Mouse (Mus musculus): ENCODE results near the gene Epsti1.

Epsti1 gene

GRCm38 (mm10) chr14:77925414-77925813 lies 21.4 kb downstream of the Epsti1 start:
- DNase-seq = no peak

DNA sequence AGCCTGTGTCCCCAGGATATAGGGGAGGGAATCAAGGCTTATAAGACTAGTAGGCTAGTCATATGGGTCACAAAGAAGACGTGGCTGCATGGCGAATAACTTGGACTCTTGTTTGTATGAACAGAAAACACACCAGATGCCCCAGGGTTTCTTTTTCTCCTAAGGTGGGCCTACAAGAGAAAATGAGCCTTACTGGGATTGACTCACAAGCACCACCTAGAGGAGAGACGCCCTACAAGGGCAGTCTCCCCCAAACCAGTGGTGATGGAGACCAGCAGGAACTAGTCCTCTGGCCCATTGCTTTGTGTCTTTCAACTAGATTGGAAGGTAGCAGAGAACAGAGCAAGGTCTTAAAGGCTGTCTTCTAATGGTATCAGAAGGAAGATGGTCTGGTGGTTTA lies 22.7 kb downstream of the Epsti1 start:
- DNase-seq = peak; percentile 19

- peak; percentile 77 for DNase-seq
Observed at GRCm38 (mm10) chr14:77928021-77928420, 24.0 kb downstream of the Epsti1 start.

GRCm38 (mm10) chr14:77928653-77929052 lies 24.6 kb downstream of the Epsti1 start:
- no peak for DNase-seq

- DNase-seq = no peak
Observed at GRCm38 (mm10) chr14:77929139-77929678, 25.2 kb downstream of the Epsti1 start.

- DNase-seq = no peak
Observed at GRCm38 (mm10) chr14:77932150-77933047, 28.4 kb downstream of the Epsti1 start.

DNA sequence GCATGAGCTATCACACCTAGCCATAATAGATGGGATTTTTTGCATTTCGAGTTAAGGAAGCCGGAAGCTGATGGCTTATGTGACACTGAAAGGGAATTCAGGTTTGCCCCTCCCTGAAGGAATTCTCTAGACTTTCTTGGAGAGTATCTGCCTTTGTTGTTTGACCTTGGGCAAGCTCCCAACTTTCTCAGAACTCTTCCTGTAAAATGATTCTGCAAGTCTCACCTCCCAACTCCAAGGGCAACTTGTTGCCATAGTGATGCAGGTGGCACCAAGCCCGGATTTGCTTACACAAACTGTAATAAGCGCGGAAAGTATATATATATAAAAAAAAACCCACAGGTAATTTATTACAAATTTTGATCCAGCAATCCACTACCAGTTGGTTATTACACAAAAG lies 29.2 kb downstream of the Epsti1 start:
- no peak for DNase-seq

- no peak for DNase-seq
Observed at GRCm38 (mm10) chr14:77934431-77934830, 30.4 kb downstream of the Epsti1 start.

GRCm38 (mm10) chr14:77941105-77941504 lies 37.1 kb downstream of the Epsti1 start:
- DNase-seq = no peak

GRCm38 (mm10) chr14:77942235-77942634 lies 38.2 kb downstream of the Epsti1 start:
- no peak for DNase-seq

DNA sequence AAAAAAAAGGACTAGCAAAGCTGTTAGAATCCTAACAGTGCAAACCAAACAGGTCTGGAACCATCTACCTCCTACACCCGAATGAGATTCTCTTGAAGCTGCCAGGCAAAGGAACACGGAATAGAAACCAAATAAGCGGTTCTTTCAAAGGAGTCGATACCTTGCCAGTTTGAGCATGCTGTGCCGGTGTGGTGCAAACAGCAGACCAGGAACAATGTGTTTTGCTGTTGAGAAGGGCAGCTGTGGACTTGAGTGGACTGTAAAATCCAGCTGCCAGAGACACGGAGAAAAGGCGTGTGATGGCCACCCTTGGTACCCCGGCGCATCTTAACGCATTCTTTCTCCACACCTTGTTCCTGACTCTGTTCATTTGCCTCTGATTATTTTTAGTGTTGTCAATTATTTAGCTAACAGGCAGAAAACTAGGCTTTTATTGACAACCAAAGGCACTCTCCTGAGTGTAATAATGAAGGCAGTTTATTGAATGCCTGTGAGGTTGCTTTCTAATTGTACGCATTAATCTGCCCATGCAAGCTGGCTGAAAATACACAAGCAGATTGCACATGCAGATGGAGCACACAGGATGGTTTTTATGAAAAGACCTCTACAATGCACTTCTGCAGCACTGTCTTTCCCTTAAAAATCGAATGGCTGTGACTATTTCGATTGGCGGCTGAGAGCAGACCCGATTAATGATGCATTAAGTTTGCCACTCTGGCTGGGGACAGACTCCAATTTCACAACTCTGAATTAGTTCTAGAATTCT lies 38.9 kb downstream of the Epsti1 start:
- DNase-seq = no peak

DNA sequence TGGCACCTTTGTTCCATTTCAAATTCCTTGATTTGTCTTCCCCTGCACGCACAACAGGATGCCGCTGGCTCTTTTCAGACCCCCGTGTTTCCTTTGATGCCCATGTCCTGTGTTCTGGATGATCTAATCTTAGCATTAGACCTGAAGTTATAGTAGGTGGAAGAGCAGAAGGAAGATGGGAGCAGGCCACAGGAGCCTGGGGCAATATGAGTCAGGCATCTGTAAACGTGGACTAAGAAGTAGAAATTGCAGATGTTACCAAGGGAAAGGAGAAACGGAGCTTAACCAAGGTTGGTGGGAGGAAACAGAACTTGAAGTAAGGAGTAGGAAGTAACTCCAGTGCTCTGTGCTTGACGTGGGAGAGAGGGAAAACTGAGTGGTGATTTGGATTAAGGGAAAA lies 57.7 kb downstream of the Epsti1 start:
- no peak for DNase-seq

GRCm38 (mm10) chr14:77963525-77963924 lies 59.5 kb downstream of the Epsti1 start:
- DNase-seq = no peak

- no peak for DNase-seq
Observed at GRCm38 (mm10) chr14:77971355-77971754, 67.3 kb downstream of the Epsti1 start.

GRCm38 (mm10) chr14:77974221-77974620 lies 70.2 kb downstream of the Epsti1 start:
- no peak for DNase-seq

DNA sequence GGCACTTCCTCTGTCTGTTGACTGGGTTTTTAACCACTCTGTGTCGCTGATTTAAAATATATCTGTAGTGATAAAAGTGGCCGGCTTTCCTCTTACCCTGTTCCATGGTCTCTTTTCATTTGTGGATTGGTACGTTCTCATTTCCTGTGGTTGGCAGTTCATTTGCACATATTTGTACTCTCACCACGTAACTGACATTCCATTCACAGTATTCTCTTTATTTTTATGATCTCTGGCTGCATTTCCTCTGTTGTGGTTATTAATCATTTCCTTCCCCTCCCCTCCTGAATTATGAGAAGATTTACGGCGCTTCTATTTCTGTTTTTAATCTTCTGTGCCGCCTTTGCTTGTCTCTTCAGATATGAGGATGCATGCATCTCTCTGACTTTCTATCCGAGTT lies 71.7 kb downstream of the Epsti1 start:
- no peak for DNase-seq

DNA sequence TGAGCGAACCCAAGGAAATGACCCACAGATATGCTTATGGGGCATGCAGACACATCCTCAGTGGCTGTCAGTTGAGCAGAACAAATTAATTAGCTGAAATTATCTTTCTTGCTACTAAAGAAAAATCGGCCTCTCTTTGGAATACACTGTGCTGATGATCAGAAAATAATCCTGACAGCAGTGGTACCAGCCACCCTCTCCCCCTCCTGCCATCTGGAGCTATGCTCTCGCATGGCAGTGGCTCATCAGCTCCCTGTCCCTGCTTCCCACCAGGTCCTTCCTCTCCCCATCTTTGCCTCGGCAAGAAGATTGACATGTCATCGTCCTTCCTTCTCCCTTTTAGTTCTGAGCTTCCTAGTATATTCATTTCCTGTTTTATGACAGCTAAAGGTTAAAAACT lies 77.5 kb downstream of the Epsti1 start:
- DNase-seq = no peak

- no peak for DNase-seq
Observed at GRCm38 (mm10) chr14:77997731-77998130, 93.7 kb downstream of the Epsti1 start.

DNA sequence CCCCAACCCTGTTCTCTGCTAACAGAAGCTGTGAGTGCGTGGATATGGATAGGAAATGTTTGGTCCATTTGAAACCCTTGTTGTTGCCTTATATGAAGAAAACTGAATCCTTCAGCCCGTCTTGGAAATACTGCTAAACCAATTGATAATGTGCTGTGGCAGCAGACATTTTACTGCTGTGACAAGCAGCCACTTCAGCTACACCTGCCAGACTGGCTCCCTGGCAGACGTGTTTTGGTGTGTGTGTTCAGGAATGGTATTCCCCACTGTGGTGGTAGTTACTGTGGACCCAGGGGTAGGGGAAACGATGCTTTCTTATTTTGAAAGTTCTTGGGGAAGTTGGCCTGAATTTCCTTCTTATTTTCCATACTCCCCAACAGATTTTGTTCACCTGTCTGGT lies 100.4 kb downstream of the Epsti1 start:
- no peak for DNase-seq

GRCm38 (mm10) chr14:78008019-78008418 lies 104.0 kb downstream of the Epsti1 start:
- DNase-seq = no peak

- no peak for DNase-seq
Observed at GRCm38 (mm10) chr14:78011808-78012207, 107.8 kb downstream of the Epsti1 start.

DNA sequence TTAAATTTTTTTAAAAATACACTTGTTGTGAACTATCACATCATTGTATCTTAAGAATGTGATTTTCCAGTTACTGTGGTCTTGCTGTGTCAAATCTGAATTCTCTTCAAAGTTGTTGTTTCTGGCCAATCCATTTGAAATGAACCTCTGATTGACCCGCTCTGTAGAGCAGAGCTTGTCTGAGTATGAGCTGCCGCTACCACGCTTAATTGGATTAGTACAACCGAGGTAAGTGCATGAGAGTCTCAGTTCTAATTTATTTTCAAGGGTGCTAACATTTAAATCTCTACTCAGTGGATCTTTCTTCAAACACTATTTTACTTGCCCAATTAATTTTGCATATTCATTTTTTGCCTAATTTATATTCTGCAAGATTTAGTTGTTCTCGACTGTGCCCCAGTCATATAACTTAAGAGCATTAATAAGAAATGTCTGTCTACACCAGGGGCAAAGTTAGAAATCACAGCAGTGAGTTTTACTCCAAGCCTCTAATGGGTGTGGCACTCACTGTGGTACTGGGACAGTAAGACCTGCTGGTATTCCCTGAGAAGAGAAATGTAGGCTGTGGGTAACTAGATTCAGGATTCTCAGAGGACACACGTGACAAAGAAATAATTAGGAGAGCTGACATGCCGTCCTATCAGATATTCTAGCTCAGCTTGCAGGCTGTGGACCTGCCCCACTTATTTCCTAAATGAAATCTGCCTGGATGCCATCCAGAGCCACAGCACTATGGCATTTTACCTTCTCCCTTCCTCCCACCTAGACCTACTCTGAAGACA lies 111.7 kb downstream of the Epsti1 start:
- DNase-seq = no peak

- DNase-seq = no peak
Observed at GRCm38 (mm10) chr14:78016398-78016797, 112.4 kb downstream of the Epsti1 start.
